Mouse (Mus musculus) liver, embryonic 15.5 days (tissue): Measurements from ENCODE around the gene Zfp36l2. TPM values are rescaled to one million over a fixed set of nuclear protein-coding genes. Genes with fewer than 3 reads are reported as not detected.
A peak's percentile ranks its signal among the peaks of the same experiment; 100 is the strongest.
"Not testable (repeated sequence)": the region's sequence is repeated elsewhere in the genome, so short reads cannot be mapped to it uniquely, and the experiment has no call there.

ENCODE experiments used
- ATAC-seq: fragments of 200-750 bp; cut with Nextera tagmentation; 2 replicates; pipeline ENCODE4 v1.8.0; 2017; ENCODE audit warnings: moderate number of reproducible peaks, mild to moderate bottlenecking, moderate library complexity; ENCODE audit not compliant: insufficient read depth
- H3K27ac ChIP-seq: fragments of 300-500 bp; sonication (generic); replicated peaks from 2 replicates; pipeline ENCODE4 v1.5.1; 2015; ENCODE audit warnings: mild to moderate bottlenecking, inconsistent platforms
- H3K27me3 ChIP-seq: fragments of 300-500 bp; sonication (generic); 2 replicates; pipeline ENCODE4 v1.6.1; 2015; ENCODE audit warnings: mild to moderate bottlenecking, inconsistent platforms
- H3K36me3 ChIP-seq: fragments of 300-500 bp; sonication (generic); replicated peaks from 2 replicates; pipeline ENCODE4 v1.6.1; 2015; ENCODE audit warnings: moderate library complexity, mild to moderate bottlenecking, inconsistent platforms
- H3K4me1 ChIP-seq: fragments of 300-500 bp; sonication (generic); replicated peaks from 2 replicates; pipeline ENCODE4 v1.6.1; 2015; ENCODE audit warnings: inconsistent platforms
- H3K4me2 ChIP-seq: fragments of 300-500 bp; sonication (generic); 2 replicates; pipeline ENCODE4 v1.6.1; 2015; ENCODE audit warnings: moderate library complexity, mild to moderate bottlenecking, inconsistent platforms
- H3K4me3 ChIP-seq: fragments of 300-500 bp; sonication (generic); replicated peaks from 2 replicates; pipeline ENCODE4 v1.5.1; 2015; ENCODE audit warnings: mild to moderate bottlenecking, inconsistent platforms
- H3K9ac ChIP-seq: fragments of 300-500 bp; sonication (generic); 2 replicates; pipeline ENCODE4 v1.6.1; 2015; ENCODE audit warnings: moderate library complexity, mild to moderate bottlenecking, inconsistent platforms
- H3K9me3 ChIP-seq: fragments of 300-500 bp; sonication (generic); replicated peaks from 2 replicates; pipeline ENCODE4 v1.6.1; 2016; ENCODE audit warnings: inconsistent platforms
- WGBS: fragments of 180-500 bp; shearing (Covaris S2); methylation state at CpG from one replicate; pipeline ENCODE4 v1.1.7; 2015; ENCODE audit warnings: mixed read lengths; ENCODE audit not compliant: insufficient replicate concordance; 5-methylcytosine and 5-hydroxymethylcytosine counted together
- polyA plus RNA-seq: library from polyadenylated mRNA; unstranded; fragments of >200 nt; fragmentation: Nextera tagmentation; extraction: Ambion mirVana; gene quantifications from 2 replicates; pipeline ENCODE4 v1.2.1, GENCODE M21; 2015

The Zfp36l2 gene
- polyA plus RNA-seq, 1 experiment from 2014 or later = 7.4 TPM

DNA sequence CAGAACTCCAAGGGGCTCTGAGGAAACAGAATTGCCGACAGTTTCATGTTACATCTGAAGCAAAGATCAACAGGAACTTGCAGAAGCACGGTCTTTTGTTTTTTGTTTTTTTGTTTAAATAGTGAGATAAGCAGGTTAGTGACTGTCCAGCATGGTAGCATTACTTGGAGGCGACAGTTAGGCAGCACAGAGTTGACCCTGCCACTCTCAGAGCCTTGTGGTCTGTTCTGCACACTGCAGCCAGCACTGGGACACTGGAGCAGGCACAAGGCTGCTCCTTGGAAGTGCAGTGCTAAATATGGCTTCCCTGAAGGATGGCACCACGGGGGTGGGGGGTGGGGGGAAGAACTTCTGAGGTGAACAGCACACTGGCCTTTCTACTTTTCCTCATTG, 7.3 kb upstream of the Zfp36l2 start:
- H3K27me3 ChIP-seq = no peaks in the 10 kb centered on the region
- no peak overlapping the region for H3K4me2 ChIP-seq
- H3K9me3 ChIP-seq = no peaks in the 10 kb centered on the region
- no peak overlapping the region for H3K4me3 ChIP-seq
- no peak overlapping the region for H3K9ac ChIP-seq
- H3K36me3 ChIP-seq = peaks cover 16% of the 10 kb centered on the region
- H3K27ac ChIP-seq = no peak overlapping the region
- peaks cover 26% of the 10 kb centered on the region for H3K4me1 ChIP-seq
- 37% methylated on average over 4 of the region's 4 CpGs for WGBS
- ATAC-seq = no peak

DNA sequence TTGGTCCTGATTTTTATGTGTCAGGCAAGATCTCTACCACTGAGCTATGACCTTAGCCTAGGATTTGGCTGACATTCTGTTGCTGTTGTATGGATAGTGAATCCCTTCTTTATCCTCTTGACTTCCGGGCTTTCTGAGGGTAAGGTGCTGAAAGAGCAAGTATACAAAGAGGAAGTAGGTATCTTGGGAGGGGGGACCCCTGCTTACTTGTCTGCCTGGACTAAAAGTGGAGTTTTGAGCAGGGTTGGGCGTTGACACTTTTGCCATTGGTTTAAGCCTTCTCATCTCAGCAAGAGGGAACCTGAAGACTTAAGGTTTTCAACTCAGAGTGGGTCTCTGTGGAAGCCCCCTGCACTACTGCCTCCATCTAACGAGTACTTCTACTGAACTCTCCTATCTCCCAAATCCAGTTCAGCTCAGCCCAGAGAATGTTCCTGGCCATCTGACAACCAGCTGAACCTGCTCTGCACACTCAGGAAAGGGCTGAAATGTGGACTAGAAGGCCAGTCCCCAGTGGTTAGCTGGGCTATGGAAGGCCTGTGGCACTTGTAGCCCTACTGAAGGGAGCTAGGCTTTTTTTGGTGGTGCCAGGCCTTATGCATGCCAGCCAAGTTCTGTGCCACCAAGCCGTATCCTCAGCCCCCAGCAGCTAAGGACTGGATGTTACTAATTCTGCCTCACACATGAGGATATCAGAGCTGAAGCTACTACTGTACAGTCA, 6.7 kb upstream of the Zfp36l2 start:
- no peak overlapping the region for H3K9ac ChIP-seq

DNA sequence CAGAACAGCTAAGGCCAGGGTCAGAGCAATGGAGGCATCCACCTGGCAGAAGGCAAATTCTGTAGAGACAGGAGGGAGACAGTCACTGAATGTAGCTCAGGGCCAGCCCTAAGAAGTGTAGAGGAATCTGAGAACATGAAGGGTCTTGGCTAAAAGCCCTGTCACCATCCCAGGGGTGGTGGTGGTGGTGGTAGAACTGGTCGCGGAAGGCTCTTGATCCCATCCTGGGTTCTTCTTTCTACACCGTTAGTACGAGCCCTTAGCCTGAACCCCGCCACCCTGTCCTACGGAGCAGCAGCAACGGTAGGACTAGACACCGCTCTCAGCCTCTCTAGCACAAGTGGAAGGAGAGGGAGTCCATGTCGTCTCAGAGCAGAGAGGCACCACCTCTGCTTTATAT, 5.7 kb upstream of the Zfp36l2 start:
- H3K27me3 ChIP-seq = no peaks in the 10 kb centered on the region
- H3K4me3 ChIP-seq = no peak overlapping the region
- H3K9me3 ChIP-seq = no peaks in the 10 kb centered on the region
- WGBS = 84% methylated on average over 9 of the region's 9 CpGs
- no peak overlapping the region for H3K4me2 ChIP-seq
- no peak overlapping the region for H3K27ac ChIP-seq
- H3K36me3 ChIP-seq = peaks cover 16% of the 10 kb centered on the region
- ATAC-seq = no peak
- no peak overlapping the region for H3K9ac ChIP-seq
- peaks cover 40% of the 10 kb centered on the region for H3K4me1 ChIP-seq

More for the DNA sequence above, 6.7 kb upstream of the Zfp36l2 start:
- ATAC-seq = no peak
- Histone ChIP-seq H3K27me3 (no peaks in the 10 kb centered on the region), H3K4me2 (no peak overlapping the region), H3K27ac (no peak overlapping the region), H3K36me3 (peaks cover 16% of the 10 kb centered on the region), H3K4me3 (no peak overlapping the region), H3K9me3 (no peaks in the 10 kb centered on the region), H3K4me1 (peaks cover 32% of the 10 kb centered on the region)
- 57% methylated on average over 4 of the region's 4 CpGs for WGBS

GRCm38 (mm10) chr17:84191946-84192345, 4.2 kb upstream of the Zfp36l2 start:
- Histone ChIP-seq H3K9me3 (no peaks in the 10 kb centered on the region), H3K27me3 (no peaks in the 10 kb centered on the region), H3K36me3 (peaks cover 16% of the 10 kb centered on the region), H3K4me3 (no peak overlapping the region), H3K4me2 (no peak overlapping the region), H3K9ac (no peak overlapping the region), H3K27ac (no peak overlapping the region), H3K4me1 (peaks cover 40% of the 10 kb centered on the region)
- 77% methylated on average over 4 of the region's 4 CpGs for WGBS
- no peak for ATAC-seq

- WGBS = 18% methylated on average over 8 of the region's 8 CpGs
- no peak overlapping the region for H3K9ac ChIP-seq
- H3K9me3 ChIP-seq = no peaks in the 10 kb centered on the region
- peaks cover 25% of the 10 kb centered on the region for H3K36me3 ChIP-seq
- H3K27ac ChIP-seq = no peak overlapping the region
- no peak for ATAC-seq
- no peak overlapping the region for H3K4me2 ChIP-seq
- no peaks in the 10 kb centered on the region for H3K27me3 ChIP-seq
- H3K4me1 ChIP-seq = peaks cover 50% of the 10 kb centered on the region
- H3K4me3 ChIP-seq = no peak overlapping the region
Observed at GRCm38 (mm10) chr17:84190885-84191284, 3.1 kb upstream of the Zfp36l2 start.

GRCm38 (mm10) chr17:84189127-84189854, 1.5 kb upstream of the Zfp36l2 start:
- no peaks in the 10 kb centered on the region for H3K9me3 ChIP-seq
- no peak for ATAC-seq
- WGBS = 71% methylated on average over 5 of the region's 5 CpGs
- peak overlapping the region; percentile 80 for H3K9ac ChIP-seq
- no peaks in the 10 kb centered on the region for H3K27me3 ChIP-seq
- H3K4me1 ChIP-seq = peaks cover 41% of the 10 kb centered on the region
- H3K4me3 ChIP-seq = peak overlapping the region; percentile 80
- peak overlapping the region; percentile 96 for H3K4me2 ChIP-seq
- peak overlapping the region; percentile 96 for H3K27ac ChIP-seq
- peaks cover 29% of the 10 kb centered on the region for H3K36me3 ChIP-seq

DNA sequence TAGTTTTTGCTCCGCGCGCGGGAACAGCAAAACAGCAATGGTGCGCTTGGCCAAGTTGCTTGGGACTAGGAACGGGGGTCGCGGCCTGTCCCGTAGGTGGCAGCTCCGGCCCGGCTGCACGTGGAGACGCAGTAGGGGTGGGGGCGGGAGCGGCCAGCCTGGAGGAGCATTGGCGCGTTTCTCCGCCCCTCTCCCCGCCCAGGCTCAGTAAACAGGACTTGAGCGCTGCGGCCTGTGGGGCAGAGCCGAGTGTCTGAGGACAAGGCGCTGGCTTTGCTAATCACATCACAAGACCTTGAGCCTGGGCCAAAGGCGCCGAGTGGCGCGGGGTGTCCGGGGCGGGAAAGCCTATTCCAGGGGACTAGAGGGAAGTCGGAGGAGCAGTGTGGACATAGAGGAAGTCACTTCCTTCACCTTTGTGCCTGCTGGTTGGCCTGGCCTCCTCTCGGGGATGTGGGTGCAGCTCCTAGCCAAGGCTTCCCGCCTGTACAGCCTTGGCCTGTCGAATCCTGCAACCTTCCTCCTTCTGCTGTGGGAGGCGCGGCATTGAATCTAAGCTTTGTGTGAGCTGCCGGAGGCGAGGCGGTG, 721 bp upstream of the Zfp36l2 start:
- H3K9me3 ChIP-seq = no peaks in the 10 kb centered on the region
- H3K4me1 ChIP-seq = peaks cover 44% of the 10 kb centered on the region
- ATAC-seq = peak; percentile 76
- peaks cover 29% of the 10 kb centered on the region for H3K36me3 ChIP-seq
- H3K27ac ChIP-seq = peak overlapping the region; percentile 96
- H3K4me2 ChIP-seq = peak overlapping the region; percentile 96
- H3K27me3 ChIP-seq = no peaks in the 10 kb centered on the region
- WGBS = under 1% methylated on average over 38 of the region's 38 CpGs
- peak overlapping the region; percentile 80 for H3K4me3 ChIP-seq
- peak overlapping the region; percentile 80 for H3K9ac ChIP-seq

- Histone ChIP-seq H3K4me3 (peak overlapping the region; percentile 85), H3K36me3 (peaks cover 20% of the 10 kb centered on the region), H3K27ac (peak overlapping the region; percentile 96), H3K4me2 (peak overlapping the region; percentile 98), H3K4me1 (peaks cover 56% of the 10 kb centered on the region), H3K9ac (peak overlapping the region; percentile 92)
- not testable (repeated sequence) for H3K9me3 ChIP-seq, H3K27me3 ChIP-seq
- WGBS = under 1% methylated on average over 16 of the region's 37 CpGs
- ATAC-seq = peak; percentile 16
Observed at GRCm38 (mm10) chr17:84187264-84187663, 483 bp downstream of the Zfp36l2 start.

DNA sequence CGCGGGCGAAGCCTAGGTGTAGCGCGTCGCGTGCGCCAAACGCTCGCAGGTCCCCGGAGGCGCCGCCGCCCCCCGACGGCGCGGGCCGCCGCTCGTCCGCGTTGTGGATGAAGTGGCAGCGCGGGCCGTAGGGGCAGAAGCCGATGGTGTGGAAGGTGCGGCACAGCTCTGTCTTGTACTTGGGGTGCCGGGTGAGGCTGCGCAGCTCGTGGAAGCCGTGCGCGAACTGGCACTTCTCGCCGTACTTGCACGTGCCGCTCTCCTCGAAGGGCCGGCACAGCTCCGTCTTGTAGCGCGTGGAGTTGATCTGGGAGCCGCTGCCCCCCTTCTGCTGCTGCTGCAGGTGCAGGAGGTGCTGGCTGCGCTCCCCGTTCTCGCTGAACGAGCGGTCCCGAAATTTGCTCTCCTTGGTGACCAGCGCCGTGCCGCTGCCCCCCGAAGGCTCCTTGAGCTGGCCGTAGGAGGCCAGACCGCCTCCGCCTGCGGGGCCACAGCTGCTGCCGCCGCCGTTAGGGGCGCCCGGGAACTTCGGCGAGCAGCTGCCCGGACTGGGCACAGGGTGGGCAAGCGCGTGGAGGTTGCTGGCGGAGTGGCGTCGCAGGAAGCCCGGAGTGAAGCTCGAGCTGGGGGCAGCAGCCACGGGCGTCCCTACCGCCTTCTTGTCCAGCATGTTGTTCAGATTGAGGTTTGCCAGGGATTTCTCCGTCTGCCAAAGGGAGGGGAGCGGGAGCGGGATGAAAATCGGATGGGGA, 1.1 kb downstream of the Zfp36l2 start:
- Histone ChIP-seq H3K4me3 (peak overlapping the region; percentile 85), H3K9ac (peak overlapping the region; percentile 92), H3K27ac (peak overlapping the region; percentile 91), H3K4me1 (peaks cover 63% of the 10 kb centered on the region), H3K9me3 (no peaks in the 10 kb centered on the region), H3K4me2 (peak overlapping the region; percentile 98), H3K36me3 (peaks cover 14% of the 10 kb centered on the region), H3K27me3 (no peaks in the 10 kb centered on the region)
- under 1% methylated on average over 80 of the region's 80 CpGs for WGBS
- no peak for ATAC-seq

- peak overlapping the region; percentile 91 for H3K27ac ChIP-seq
- H3K4me3 ChIP-seq = peak overlapping the region; percentile 85
- WGBS = under 1% methylated on average over 99 of the region's 108 CpGs
- H3K36me3 ChIP-seq = peaks cover 13% of the 10 kb centered on the region
- H3K4me2 ChIP-seq = peak overlapping the region; percentile 98
- H3K27me3 ChIP-seq = no peaks in the 10 kb centered on the region
- peak; percentile 5; the same call in 1 of the 2 replicates for ATAC-seq
- peak overlapping the region; percentile 92 for H3K9ac ChIP-seq
- no peaks in the 10 kb centered on the region for H3K9me3 ChIP-seq
- peaks cover 68% of the 10 kb centered on the region for H3K4me1 ChIP-seq
Observed at GRCm38 (mm10) chr17:84185581-84186450, 1.9 kb downstream of the Zfp36l2 start.
